Mouse (Mus musculus) left cerebral cortex, adult 11 months (tissue): ENCODE measurements around the gene Hnrnpa0.
A peak's percentile ranks its signal among the peaks of the same experiment; 100 is the strongest.
"Not testable (repeated sequence)": the region's sequence is repeated elsewhere in the genome, so short reads cannot be mapped to it uniquely, and the experiment has no call there.

Experiments used
- DNase-seq: peaks from one replicate; pipeline ENCODE4 v3.0.0; 2022; ENCODE audit warnings: low spot score

The Hnrnpa0 gene

GRCm38 (mm10) chr13:58128396-58128767, at the start of gene Hnrnpa0:
Gene Hnrnpa0 (minus strand): TSS chr13:58128556.
- peak; percentile 85 for DNase-seq

GRCm38 (mm10) chr13:58177511-58178208, 49.3 kb upstream of the Hnrnpa0 start:
- peak; percentile 100 for DNase-seq

GRCm38 (mm10) chr13:58176105-58176504, 47.7 kb upstream of the Hnrnpa0 start:
- DNase-seq: no peak

- no peak for DNase-seq
Measured at GRCm38 (mm10) chr13:58168119-58168518, 39.8 kb upstream of the Hnrnpa0 start.

GRCm38 (mm10) chr13:58163343-58163742, 35.0 kb upstream of the Hnrnpa0 start:
- DNase-seq: no peak

- DNase-seq: no peak
Measured at GRCm38 (mm10) chr13:58160761-58161160, 32.4 kb upstream of the Hnrnpa0 start.

- DNase-seq: peak; percentile 87
Measured at GRCm38 (mm10) chr13:58158099-58158912, 29.9 kb upstream of the Hnrnpa0 start.

GRCm38 (mm10) chr13:58157447-58158098, 29.2 kb upstream of the Hnrnpa0 start, which contains the start of gene Idnk:
Gene Idnk (plus strand): TSS chr13:58157649.
- peak; percentile 58 for DNase-seq

- DNase-seq: no peak
Measured at GRCm38 (mm10) chr13:58157036-58157435, 28.7 kb upstream of the Hnrnpa0 start.

- DNase-seq: no peak
Measured at GRCm38 (mm10) chr13:58156031-58156430, 27.7 kb upstream of the Hnrnpa0 start.

- DNase-seq: no peak
Measured at GRCm38 (mm10) chr13:58150442-58150841, 22.1 kb upstream of the Hnrnpa0 start.

GRCm38 (mm10) chr13:58149629-58150028, 21.3 kb upstream of the Hnrnpa0 start:
- DNase-seq: no peak

- no peak for DNase-seq
Measured at GRCm38 (mm10) chr13:58149033-58149558, 20.7 kb upstream of the Hnrnpa0 start.

GRCm38 (mm10) chr13:58148256-58148831, 20.0 kb upstream of the Hnrnpa0 start:
- DNase-seq: no peak

- no peak for DNase-seq
Measured at GRCm38 (mm10) chr13:58147760-58148159, 19.4 kb upstream of the Hnrnpa0 start.

GRCm38 (mm10) chr13:58146603-58147002, 18.2 kb upstream of the Hnrnpa0 start:
- not testable (repeated sequence) for DNase-seq

GRCm38 (mm10) chr13:58131692-58132091, 3.3 kb upstream of the Hnrnpa0 start:
- no peak for DNase-seq

- DNase-seq: no peak
Measured at GRCm38 (mm10) chr13:58129687-58130246, 1.4 kb upstream of the Hnrnpa0 start.

GRCm38 (mm10) chr13:58128768-58129671, 664 bp upstream of the Hnrnpa0 start:
- DNase-seq: peak; percentile 91

- DNase-seq: peak; percentile 51
Measured at GRCm38 (mm10) chr13:58127766-58128361, 492 bp downstream of the Hnrnpa0 start.
